Mouse (Mus musculus): ENCODE measurements at regions not wholly inside any gene's neighbourhood (a gene's known extent, or its start where the extent isn't known, plus 50 kb on each side); places are given as distances from the start of the nearest gene placed in this dataset.

DNA sequence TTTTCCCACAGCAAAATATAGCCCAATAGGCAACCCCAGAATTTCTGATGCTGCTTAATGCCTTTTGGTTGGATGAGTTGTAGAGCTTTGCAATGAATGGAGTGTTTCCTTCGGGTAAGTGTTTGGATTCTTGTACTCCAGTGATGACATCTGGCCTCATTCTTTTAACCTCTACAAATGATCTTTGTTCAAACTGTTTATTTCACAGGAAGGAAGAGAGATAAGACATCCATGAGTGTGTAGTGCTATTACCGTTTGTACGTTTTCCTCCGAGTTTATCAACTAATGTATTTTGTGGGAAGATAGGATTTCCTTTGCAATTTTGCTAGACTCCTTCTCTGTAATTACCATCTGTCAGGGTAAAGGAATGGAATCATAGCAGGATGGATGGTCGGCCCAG lies 70.7 kb upstream of the Tmem26 start:
- no peak overlapping the region for H3K9ac ChIP-seq (ENCODE audit: low read length)
- H3K9me3 ChIP-seq (ENCODE audit: control insufficient read depth, low read length): no peaks in the 10 kb centered on the region
- H3K27me3 ChIP-seq (ENCODE audit: control insufficient read depth, insufficient read depth, low read length): no peaks in the 10 kb centered on the region
- no peaks in the 10 kb centered on the region for H3K4me1 ChIP-seq (ENCODE audit: control insufficient read depth in 2 of 2, insufficient read depth in 2 of 2, low read length in 2 of 2)
- no peaks in the 10 kb centered on the region for H3K36me3 ChIP-seq (ENCODE audit: control insufficient read depth, insufficient read depth, low read length)
- H3K4me3 ChIP-seq (ENCODE audit: control insufficient read depth in 1 of 2, insufficient read depth in 1 of 2, low read depth in 1 of 2, low read length in 2 of 2): no peak overlapping the region
- WGBS: 37% methylated on average over 5 of the region's 5 CpGs
- H3K4me2 ChIP-seq (ENCODE audit: low read length): no peak overlapping the region
- H3K27ac ChIP-seq (replicated peaks in 1 of 2; ENCODE audit: control insufficient read depth in 1 of 2, insufficient read depth in 1 of 2, low read depth in 2 of 2, low read length in 2 of 2): no peak overlapping the region
- ATAC-seq (ENCODE audit: insufficient number of reproducible peaks, insufficient read depth, low FRiP score, low read depth): no peak

DNA sequence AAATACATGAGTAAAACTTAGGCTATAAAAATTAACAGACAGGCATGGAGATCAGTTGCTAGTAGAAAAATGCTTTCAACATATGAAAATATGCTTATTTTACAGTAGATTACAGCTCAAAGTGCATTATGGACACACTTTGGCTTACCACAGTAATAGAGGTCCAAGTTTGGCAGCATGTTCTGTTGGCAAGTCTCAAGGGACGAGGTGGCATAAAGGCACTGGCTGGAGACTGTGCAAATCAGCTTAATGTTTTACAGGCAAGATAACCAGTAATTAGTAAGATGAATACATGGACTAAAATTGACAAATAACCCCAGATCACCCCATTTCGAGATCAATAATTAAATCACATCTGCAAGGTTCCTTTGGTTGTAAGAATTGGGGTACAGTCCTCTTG lies 68.0 kb upstream of the Tmem26 start:
- no peak for ATAC-seq (ENCODE audit: insufficient number of reproducible peaks, insufficient read depth, low FRiP score, low read depth)
- Histone ChIP-seq H3K27me3 (ENCODE audit: control insufficient read depth, insufficient read depth, low read length) (no peaks in the 10 kb centered on the region), H3K9me3 (ENCODE audit: control insufficient read depth, low read length) (peaks cover 3% of the 10 kb centered on the region; the same call in 1 of the 2 replicates), H3K4me2 (ENCODE audit: low read length) (no peak overlapping the region), H3K4me1 (ENCODE audit: control insufficient read depth in 2 of 2, insufficient read depth in 2 of 2, low read length in 2 of 2) (no peaks in the 10 kb centered on the region), H3K4me3 (ENCODE audit: control insufficient read depth in 1 of 2, insufficient read depth in 1 of 2, low read depth in 1 of 2, low read length in 2 of 2) (no peak overlapping the region), H3K36me3 (ENCODE audit: control insufficient read depth, insufficient read depth, low read length) (no peaks in the 10 kb centered on the region), H3K27ac (replicated peaks in 1 of 2; ENCODE audit: control insufficient read depth in 1 of 2, insufficient read depth in 1 of 2, low read depth in 2 of 2, low read length in 2 of 2) (no peak overlapping the region), H3K9ac (ENCODE audit: low read length) (no peak overlapping the region)
- 68% methylated on average over 2 of the region's 2 CpGs for WGBS

DNA sequence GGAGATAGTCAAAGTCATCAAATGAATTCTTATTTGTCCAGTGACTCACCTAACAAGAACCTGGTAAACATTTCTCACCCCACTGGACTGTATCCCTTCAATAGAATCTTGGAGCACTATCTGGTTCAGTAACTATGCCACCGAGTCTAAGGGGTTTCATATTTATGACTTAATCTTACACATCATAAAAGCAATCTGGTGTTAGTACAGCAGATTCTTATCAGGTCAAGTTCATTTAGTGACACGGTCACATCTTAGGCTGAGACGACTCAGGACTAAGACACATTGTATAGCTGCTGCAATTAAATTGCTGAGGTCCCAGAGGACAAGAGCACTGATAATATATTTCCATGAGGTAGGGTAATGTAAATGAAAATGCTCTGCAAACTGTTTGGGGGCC lies 57.4 kb upstream of the Tmem26 start:
- Histone ChIP-seq H3K4me2 (ENCODE audit: low read length) (no peak overlapping the region), H3K4me3 (ENCODE audit: control insufficient read depth in 1 of 2, insufficient read depth in 1 of 2, low read depth in 1 of 2, low read length in 2 of 2) (no peak overlapping the region), H3K4me1 (ENCODE audit: control insufficient read depth in 2 of 2, insufficient read depth in 2 of 2, low read length in 2 of 2) (peaks cover 5 to 6% of the 10 kb centered on the region in 2 experiments), H3K9ac (ENCODE audit: low read length) (no peak overlapping the region), H3K9me3 (ENCODE audit: control insufficient read depth, low read length) (no peaks in the 10 kb centered on the region), H3K27ac (replicated peaks in 1 of 2; ENCODE audit: control insufficient read depth in 1 of 2, insufficient read depth in 1 of 2, low read depth in 2 of 2, low read length in 2 of 2) (no peak overlapping the region), H3K36me3 (ENCODE audit: control insufficient read depth, insufficient read depth, low read length) (no peaks in the 10 kb centered on the region), H3K27me3 (ENCODE audit: control insufficient read depth, insufficient read depth, low read length) (no peaks in the 10 kb centered on the region)
- WGBS: 81% methylated on average over 3 of the region's 3 CpGs
- ATAC-seq (ENCODE audit: insufficient number of reproducible peaks, insufficient read depth, low FRiP score, low read depth): no peak

DNA sequence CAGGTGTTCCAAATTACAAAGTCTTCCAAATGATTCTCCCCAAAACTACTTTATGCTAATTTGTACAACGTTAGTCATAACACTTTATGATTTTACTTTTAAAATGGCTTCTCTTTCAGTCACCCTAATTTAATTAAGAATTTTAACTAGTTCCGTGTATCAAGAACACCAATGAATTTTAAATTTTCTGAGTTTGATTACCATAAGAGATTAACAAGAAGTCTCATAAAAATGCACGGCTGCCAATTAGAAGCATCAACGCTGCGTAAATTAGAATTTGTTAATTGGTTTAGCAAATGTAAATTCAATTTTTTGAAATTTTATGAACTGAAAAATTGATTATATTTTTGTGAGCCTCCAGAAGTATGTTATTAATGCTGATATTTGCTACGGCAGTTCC lies 54.1 kb upstream of the Tmem26 start:
- Histone ChIP-seq H3K4me3 (ENCODE audit: control insufficient read depth in 1 of 2, insufficient read depth in 1 of 2, low read depth in 1 of 2, low read length in 2 of 2) (no peak overlapping the region), H3K4me1 (ENCODE audit: control insufficient read depth in 2 of 2, insufficient read depth in 2 of 2, low read length in 2 of 2) (peaks cover 6 to 11% of the 10 kb centered on the region in 2 experiments), H3K9ac (ENCODE audit: low read length) (no peak overlapping the region), H3K27me3 (ENCODE audit: control insufficient read depth, insufficient read depth, low read length) (no peaks in the 10 kb centered on the region), H3K27ac (replicated peaks in 1 of 2; ENCODE audit: control insufficient read depth in 1 of 2, insufficient read depth in 1 of 2, low read depth in 2 of 2, low read length in 2 of 2) (no peak overlapping the region), H3K9me3 (ENCODE audit: control insufficient read depth, low read length) (no peaks in the 10 kb centered on the region), H3K4me2 (ENCODE audit: low read length) (no peak overlapping the region), H3K36me3 (ENCODE audit: control insufficient read depth, insufficient read depth, low read length) (no peaks in the 10 kb centered on the region)
- no peak for ATAC-seq (ENCODE audit: insufficient number of reproducible peaks, insufficient read depth, low FRiP score, low read depth)
- 87% methylated on average over 6 of the region's 6 CpGs for WGBS

DNA sequence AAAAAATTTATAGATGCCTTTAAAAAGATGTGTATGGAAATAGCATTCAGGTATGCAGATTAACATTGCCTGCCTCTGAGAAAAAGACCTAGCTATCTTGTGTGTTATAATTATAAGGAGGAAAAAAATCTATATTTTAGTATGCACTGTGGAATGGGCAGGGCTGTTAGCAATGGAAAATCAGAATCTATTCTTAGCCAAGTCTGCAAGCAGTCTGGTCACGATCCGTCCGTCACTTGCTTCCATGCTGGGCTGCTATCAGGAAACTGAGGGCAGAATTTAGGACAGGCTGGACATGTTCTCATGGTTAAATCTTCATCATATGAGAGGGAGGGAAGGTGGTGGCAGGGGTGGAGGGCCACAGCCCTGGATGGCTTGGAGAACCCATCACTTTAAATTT lies 53.5 kb upstream of the Tmem26 start:
- peak overlapping the region; percentile 79 to 91 for H3K27ac ChIP-seq (replicated peaks in 1 of 2; ENCODE audit: control insufficient read depth in 1 of 2, insufficient read depth in 1 of 2, low read depth in 2 of 2, low read length in 2 of 2)

DNA sequence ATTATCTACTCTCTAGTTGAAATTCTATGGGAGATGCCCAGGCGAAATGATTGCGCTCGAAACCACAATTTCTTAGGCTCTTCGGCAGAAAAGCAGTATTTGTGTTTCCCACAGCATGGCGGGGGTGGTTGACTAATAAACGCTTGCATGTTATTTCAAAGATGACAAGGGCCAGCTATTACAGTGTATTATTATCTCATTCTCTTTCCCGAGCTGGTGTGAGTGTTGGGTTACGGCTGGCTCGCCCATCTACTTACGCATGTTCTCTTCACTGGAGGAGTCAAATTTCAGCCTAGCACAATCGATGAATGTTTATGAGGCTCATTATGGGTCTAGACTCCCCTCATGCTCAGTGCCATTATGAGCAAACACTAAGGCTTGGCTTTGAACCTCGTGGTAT lies 51.2 kb upstream of the Tmem26 start:
- Histone ChIP-seq H3K9me3 (ENCODE audit: control insufficient read depth, low read length) (no peaks in the 10 kb centered on the region), H3K36me3 (ENCODE audit: control insufficient read depth, insufficient read depth, low read length) (no peaks in the 10 kb centered on the region), H3K9ac (ENCODE audit: low read length) (no peak overlapping the region), H3K4me3 (ENCODE audit: control insufficient read depth in 1 of 2, insufficient read depth in 1 of 2, low read depth in 1 of 2, low read length in 2 of 2) (no peak overlapping the region), H3K4me2 (ENCODE audit: low read length) (no peak overlapping the region), H3K27me3 (ENCODE audit: control insufficient read depth, insufficient read depth, low read length) (no peaks in the 10 kb centered on the region), H3K27ac (replicated peaks in 1 of 2; ENCODE audit: control insufficient read depth in 1 of 2, insufficient read depth in 1 of 2, low read depth in 2 of 2, low read length in 2 of 2) (no peak overlapping the region; a peak in 1 of 4 replicates), H3K4me1 (ENCODE audit: control insufficient read depth in 2 of 2, insufficient read depth in 2 of 2, low read length in 2 of 2) (peaks cover 6 to 11% of the 10 kb centered on the region in 2 experiments)
- WGBS: 74% methylated on average over 12 of the region's 12 CpGs
- no peak for ATAC-seq (ENCODE audit: insufficient number of reproducible peaks, insufficient read depth, low FRiP score, low read depth)

More for the DNA sequence above, 53.5 kb upstream of the Tmem26 start:
- Histone ChIP-seq H3K4me3 (ENCODE audit: control insufficient read depth in 1 of 2, insufficient read depth in 1 of 2, low read depth in 1 of 2, low read length in 2 of 2) (peak overlapping the region in 1 of 2 experiments; percentile 10; a peak in 1 of 4 replicates), H3K9me3 (ENCODE audit: control insufficient read depth, low read length) (no peaks in the 10 kb centered on the region), H3K4me2 (ENCODE audit: low read length) (peak overlapping the region; percentile 45), H3K9ac (ENCODE audit: low read length) (0 out of 2 replicates have a peak overlapping the region, but pooled peaks have one; percentile 1), H3K36me3 (ENCODE audit: control insufficient read depth, insufficient read depth, low read length) (no peaks in the 10 kb centered on the region), H3K27me3 (ENCODE audit: control insufficient read depth, insufficient read depth, low read length) (no peaks in the 10 kb centered on the region), H3K4me1 (ENCODE audit: control insufficient read depth in 2 of 2, insufficient read depth in 2 of 2, low read length in 2 of 2) (peaks cover 6 to 11% of the 10 kb centered on the region in 2 experiments)
- 0 out of 2 replicates have a peak, but pooled peaks have one; percentile 54 for ATAC-seq (ENCODE audit: insufficient number of reproducible peaks, insufficient read depth, low FRiP score, low read depth)
- 7% methylated on average over 3 of the region's 3 CpGs for WGBS

DNA sequence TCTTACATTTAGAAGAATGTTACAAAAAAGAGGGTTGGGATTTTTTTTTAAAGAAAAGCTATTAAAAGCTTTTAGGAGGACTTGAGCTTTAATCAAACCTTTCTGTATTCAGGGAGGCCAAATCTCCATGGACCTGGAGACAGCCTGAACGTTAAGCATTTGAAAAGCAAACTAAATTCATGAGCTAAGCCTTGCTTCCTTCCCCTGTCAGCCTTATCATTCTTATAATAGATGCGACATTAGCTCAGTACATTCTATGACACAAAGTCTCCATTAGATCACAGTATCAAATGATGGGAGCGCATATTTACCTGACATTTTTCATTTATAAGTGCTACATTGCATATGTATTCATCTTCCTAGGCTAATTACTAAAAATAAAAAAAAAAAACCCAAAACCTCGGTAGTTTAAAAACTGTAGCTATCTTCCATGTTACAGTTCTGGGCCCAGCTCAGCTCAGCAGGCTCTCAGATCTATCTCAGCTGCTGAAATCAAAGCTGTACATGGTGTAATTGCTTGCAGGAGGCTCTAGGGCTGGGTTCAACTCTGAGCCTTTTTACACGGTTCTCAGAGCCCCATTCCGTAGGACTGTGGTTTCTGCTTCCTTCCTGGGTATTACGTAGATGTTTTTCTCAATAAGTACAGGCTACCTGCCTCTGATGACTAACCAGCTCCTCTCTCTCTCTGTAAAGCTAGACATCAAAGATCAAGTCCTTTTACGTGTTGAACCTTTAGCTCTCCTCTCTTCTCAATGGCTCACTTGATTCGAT lies 50.2 kb upstream of the Tmem26 start:
- Histone ChIP-seq H3K27me3 (ENCODE audit: control insufficient read depth, insufficient read depth, low read length) (no peaks in the 10 kb centered on the region), H3K4me3 (ENCODE audit: control insufficient read depth in 1 of 2, insufficient read depth in 1 of 2, low read depth in 1 of 2, low read length in 2 of 2) (no peak overlapping the region), H3K9me3 (ENCODE audit: control insufficient read depth, low read length) (no peaks in the 10 kb centered on the region), H3K9ac (ENCODE audit: low read length) (no peak overlapping the region), H3K27ac (replicated peaks in 1 of 2; ENCODE audit: control insufficient read depth in 1 of 2, insufficient read depth in 1 of 2, low read depth in 2 of 2, low read length in 2 of 2) (peak overlapping the region; percentile 10 to 53; a peak in 3 of 4 replicates), H3K4me2 (ENCODE audit: low read length) (no peak overlapping the region), H3K36me3 (ENCODE audit: control insufficient read depth, insufficient read depth, low read length) (no peaks in the 10 kb centered on the region), H3K4me1 (ENCODE audit: control insufficient read depth in 2 of 2, insufficient read depth in 2 of 2, low read length in 2 of 2) (peaks cover 6 to 11% of the 10 kb centered on the region in 2 experiments)
- WGBS: 60% methylated on average over 9 of the region's 9 CpGs
- no peak for ATAC-seq (ENCODE audit: insufficient number of reproducible peaks, insufficient read depth, low FRiP score, low read depth)
